Mouse (Mus musculus) neural tube, embryonic 11.5 days (tissue): ENCODE results near the gene Rnf183. TPM values are rescaled to one million over a fixed set of nuclear protein-coding genes. Genes with fewer than 3 reads are reported as not detected.

Experiments
- ATAC-seq: fragments of 200-750 bp; cut with Nextera tagmentation; 2 replicates; pipeline ENCODE4 v1.8.0; 2017; ENCODE audit warnings: moderate number of reproducible peaks, mild to moderate bottlenecking, moderate TSS enrichment, moderate library complexity; ENCODE audit not compliant: insufficient read depth, low FRiP score, low TSS enrichment
- DNase-seq: peaks from one replicate; pipeline ENCODE4 v3.0.0-alpha.2; 2015; ENCODE audit warnings: low spot score
- H3K27ac ChIP-seq: fragments of 300-500 bp; sonication (generic); 2 replicates; pipeline ENCODE4 v1.5.1; 2014; ENCODE audit warnings: low read depth, mild to moderate bottlenecking, low read length
- H3K27me3 ChIP-seq: fragments of 300-500 bp; sonication (generic); 2 replicates; pipeline ENCODE4 v1.6.1; 2014; ENCODE audit warnings: mild to moderate bottlenecking, low read length, mixed read lengths; ENCODE audit not compliant: control insufficient read depth, insufficient read depth
- H3K36me3 ChIP-seq: fragments of 300-500 bp; sonication (generic); 2 replicates; pipeline ENCODE4 v1.6.1; 2014; ENCODE audit warnings: mild to moderate bottlenecking, low read length, moderate library complexity, mixed read lengths; ENCODE audit not compliant: control insufficient read depth, insufficient read depth
- H3K4me1 ChIP-seq: fragments of 300-500 bp; sonication (generic); 2 replicates; pipeline ENCODE4 v1.6.1; 2014; ENCODE audit warnings: low read length, mixed read lengths; ENCODE audit not compliant: control insufficient read depth, insufficient read depth
- H3K4me2 ChIP-seq: fragments of 300-500 bp; sonication (generic); 2 replicates; pipeline ENCODE4 v1.6.1; 2014; ENCODE audit warnings: low read depth, mild to moderate bottlenecking, moderate library complexity
- H3K4me3 ChIP-seq: fragments of 300-500 bp; sonication (generic); 2 replicates; pipeline ENCODE4 v1.5.1; 2014; ENCODE audit warnings: low read depth, low read length
- H3K9ac ChIP-seq: fragments of 300-500 bp; sonication (generic); 2 replicates; pipeline ENCODE4 v1.6.1; 2014; ENCODE audit warnings: mild to moderate bottlenecking, low read length
- H3K9me3 ChIP-seq: fragments of 300-500 bp; sonication (generic); 2 replicates; pipeline ENCODE4 v1.6.1; 2016; ENCODE audit warnings: low read length; ENCODE audit not compliant: control insufficient read depth
- WGBS: fragments of 180-500 bp; shearing (Covaris S2); extraction: QIAGEN DNeasy Blood & Tissue Kit; methylation state at CpG from one replicate; pipeline ENCODE4 v1.1.7; 2014; 5-methylcytosine and 5-hydroxymethylcytosine counted together
- polyA plus RNA-seq: library from polyadenylated mRNA; unstranded; fragments of >200 nt; fragmentation: Nextera tagmentation; extraction: Ambion mirVana; gene quantifications from 2 replicates; pipeline ENCODE4 v1.2.1, GENCODE M21; 2014

Rnf183 gene
- polyA plus RNA-seq, 1 experiment from 2014 or later: not detected

DNA sequence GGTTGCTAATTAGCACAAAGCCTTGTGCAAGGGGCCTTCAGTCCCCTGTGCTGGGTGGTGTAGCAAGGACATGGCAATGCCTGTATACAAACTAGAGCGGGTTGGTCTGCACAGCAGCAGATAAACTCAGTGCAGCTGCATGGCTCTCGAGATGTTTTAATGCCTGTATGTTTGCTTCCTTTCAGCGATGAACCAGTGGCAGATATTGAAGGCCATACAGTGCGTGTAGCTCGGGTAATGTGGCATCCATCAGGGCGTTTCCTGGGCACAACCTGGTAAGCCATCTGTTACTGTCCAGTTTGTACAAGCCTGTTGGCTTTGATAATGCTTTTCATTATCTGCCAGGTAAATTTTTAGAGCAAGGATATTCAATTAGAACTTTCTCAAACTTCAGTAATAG, 16.0 kb downstream of the Rnf183 start:
- Histone ChIP-seq H3K36me3 (peaks cover 31% of the 10 kb centered on the region), H3K9ac (no peak overlapping the region)
- no peak for ATAC-seq

DNA sequence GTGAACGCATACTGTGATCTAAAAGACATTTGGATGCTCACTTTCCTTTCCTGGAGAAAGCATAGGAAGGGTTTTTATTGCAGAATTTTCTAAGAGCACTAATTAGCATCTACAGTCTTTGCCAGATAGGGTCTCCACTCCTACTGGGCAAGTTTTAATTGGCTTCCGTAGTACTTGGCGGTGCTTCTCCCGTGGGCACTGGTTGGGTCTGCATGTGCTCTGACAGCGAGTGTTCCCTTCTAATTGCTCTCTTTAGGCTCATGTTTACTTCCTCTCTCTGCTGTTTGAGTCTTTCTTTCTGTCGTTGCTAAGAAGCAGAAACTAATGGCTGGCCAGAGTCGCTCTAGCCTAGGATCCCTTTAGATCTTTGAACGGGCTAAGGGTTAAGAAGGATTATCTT, 16.6 kb downstream of the Rnf183 start:
- ATAC-seq (no peak), DNase-seq (no peak)
- Histone ChIP-seq H3K36me3 (peaks cover 29% of the 10 kb centered on the region), H3K4me3 (no peak overlapping the region), H3K27me3 (no peaks in the 10 kb centered on the region), H3K9ac (no peak overlapping the region), H3K4me2 (no peak overlapping the region), H3K9me3 (no peaks in the 10 kb centered on the region), H3K4me1 (no peaks in the 10 kb centered on the region), H3K27ac (no peak overlapping the region)
- 94% methylated on average over 8 of the region's 8 CpGs for WGBS

More for the DNA sequence above, 16.0 kb downstream of the Rnf183 start:
- DNase-seq: no peak
- H3K27me3 ChIP-seq: no peaks in the 10 kb centered on the region
- no peak overlapping the region for H3K27ac ChIP-seq
- no peak overlapping the region for H3K4me2 ChIP-seq
- WGBS: 96% methylated on average over 6 of the region's 6 CpGs
- H3K9me3 ChIP-seq: no peaks in the 10 kb centered on the region
- no peaks in the 10 kb centered on the region for H3K4me1 ChIP-seq
- H3K4me3 ChIP-seq: no peak overlapping the region

DNA sequence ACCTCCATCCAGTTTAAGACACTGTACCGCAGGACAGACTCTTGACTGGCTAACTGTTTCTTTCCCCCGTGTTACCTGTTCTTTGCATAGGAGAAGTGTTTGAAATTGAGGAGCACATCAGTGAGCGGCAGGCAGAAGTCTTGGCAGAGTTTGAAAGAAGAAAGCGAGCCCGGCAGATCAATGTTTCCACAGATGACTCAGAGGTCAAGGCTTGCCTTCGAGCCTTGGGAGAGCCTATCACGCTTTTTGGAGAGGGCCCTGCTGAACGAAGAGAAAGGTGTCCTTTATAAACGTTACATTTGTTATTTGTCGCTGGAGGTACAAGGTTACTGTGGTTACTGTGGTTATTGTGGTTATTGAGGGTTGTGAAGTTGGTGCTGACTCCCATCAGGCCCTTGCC, 23.4 kb downstream of the Rnf183 start:
- ATAC-seq (no peak), DNase-seq (no peak)
- H3K4me1 ChIP-seq: no peaks in the 10 kb centered on the region; the same call in none of the 2 replicates
- no peaks in the 10 kb centered on the region for H3K9me3 ChIP-seq
- no peaks in the 10 kb centered on the region for H3K27me3 ChIP-seq
- no peak overlapping the region for H3K4me3 ChIP-seq
- no peak overlapping the region for H3K4me2 ChIP-seq
- H3K36me3 ChIP-seq: peaks cover 3% of the 10 kb centered on the region
- no peak overlapping the region for H3K27ac ChIP-seq
- no peak overlapping the region for H3K9ac ChIP-seq
- 94% methylated on average over 10 of the region's 10 CpGs for WGBS

DNA sequence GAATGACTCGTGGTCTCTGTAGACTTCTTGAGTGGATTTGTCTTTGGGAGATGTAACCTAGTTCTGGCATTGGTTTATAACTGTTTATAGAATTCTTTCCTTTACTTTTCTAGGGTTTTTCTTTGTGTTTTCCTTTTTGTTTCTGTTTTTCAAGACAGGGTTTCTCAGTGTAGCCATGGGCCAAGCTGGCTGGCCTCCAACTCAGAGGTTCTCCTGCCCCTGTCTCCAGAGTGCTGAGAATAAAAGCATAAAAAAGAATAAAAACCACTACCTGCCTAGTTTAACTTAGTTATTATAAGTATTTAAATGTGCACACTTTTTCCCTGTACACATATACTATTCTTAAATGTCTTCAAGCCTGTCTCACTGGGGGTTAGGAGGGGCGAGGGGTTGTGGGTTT, 24.7 kb downstream of the Rnf183 start:
- no peak overlapping the region for H3K9ac ChIP-seq
- H3K4me1 ChIP-seq: no peaks in the 10 kb centered on the region; the same call in none of the 2 replicates
- peaks cover 3% of the 10 kb centered on the region for H3K36me3 ChIP-seq
- H3K4me2 ChIP-seq: peak overlapping the region; percentile 62; the same call in 1 of the 2 replicates
- no peaks in the 10 kb centered on the region for H3K9me3 ChIP-seq
- no peak overlapping the region for H3K4me3 ChIP-seq
- H3K27me3 ChIP-seq: no peaks in the 10 kb centered on the region
- DNase-seq (no peak), ATAC-seq (no peak)
- WGBS: 90% methylated on average over 2 of the region's 2 CpGs
- no peak overlapping the region for H3K27ac ChIP-seq

DNA sequence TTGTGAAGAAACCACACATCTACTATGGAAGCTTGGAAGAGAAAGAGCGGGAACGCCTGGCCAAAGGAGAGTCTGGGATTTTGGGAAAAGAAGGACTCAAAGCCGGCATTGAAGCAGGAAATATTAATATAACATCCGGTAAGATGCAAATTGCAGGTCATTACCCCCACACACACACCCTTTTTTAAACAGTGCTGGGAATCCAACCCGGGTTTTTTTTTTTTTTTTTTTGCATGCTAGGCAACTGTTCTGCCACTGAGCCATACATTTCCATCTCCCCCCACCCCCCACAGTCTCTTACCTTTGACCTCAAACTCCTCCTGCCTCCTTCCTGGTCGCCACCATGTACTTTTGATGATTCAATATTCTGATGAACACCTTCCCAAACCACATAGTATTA, 25.4 kb downstream of the Rnf183 start:
- H3K36me3 ChIP-seq: peaks cover 3% of the 10 kb centered on the region; the same call in 1 of the 2 replicates
- no peak overlapping the region for H3K27ac ChIP-seq
- 39% methylated on average over 6 of the region's 6 CpGs for WGBS
- DNase-seq: no peak
- no peaks in the 10 kb centered on the region for H3K9me3 ChIP-seq
- peak overlapping the region; percentile 83 for H3K9ac ChIP-seq
- H3K4me1 ChIP-seq: no peaks in the 10 kb centered on the region; the same call in none of the 2 replicates
- peak overlapping the region; percentile 78 for H3K4me3 ChIP-seq
- no peak for ATAC-seq
- H3K27me3 ChIP-seq: no peaks in the 10 kb centered on the region
- H3K4me2 ChIP-seq: peak overlapping the region; percentile 62

DNA sequence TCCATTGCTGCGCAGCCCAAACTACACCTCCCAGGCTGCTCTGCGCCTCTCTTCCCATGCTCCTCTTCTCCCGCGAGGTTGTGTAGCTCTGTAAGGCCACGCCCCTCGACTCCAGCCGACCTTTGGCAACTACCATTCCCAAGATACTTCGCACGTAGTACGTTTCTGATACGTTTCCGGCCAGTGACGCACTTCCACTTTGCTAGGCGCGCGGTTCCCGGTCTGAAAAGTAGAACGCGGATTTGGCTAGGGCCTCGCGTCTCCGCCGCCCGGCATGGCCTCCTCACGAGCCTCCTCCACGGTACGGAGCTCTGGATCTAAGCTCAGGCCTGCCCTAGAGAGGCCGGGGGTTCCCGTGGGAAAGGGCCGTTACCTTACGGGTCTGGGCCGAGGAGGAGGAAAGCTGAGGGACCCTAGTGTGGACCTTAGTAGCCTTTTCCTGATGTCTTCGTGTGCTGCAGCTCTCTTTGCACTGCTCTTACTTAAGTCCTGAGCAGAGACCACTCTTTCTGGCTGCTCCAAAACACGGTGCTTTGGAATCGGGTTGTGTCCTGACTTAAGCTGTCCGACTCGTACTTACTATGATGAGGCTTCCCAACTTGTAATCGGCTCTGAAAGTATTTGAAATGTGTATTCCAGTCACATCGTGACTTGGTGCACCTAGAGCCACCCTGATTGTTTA, 26.3 kb downstream of the Rnf183 start, which contains the start of the genes Cdc26 and Prpf4:
Gene Cdc26 (minus strand): TSS at position 42 of the 682 bp plus-strand sequence.
Gene Prpf4 (plus strand): TSS at position 197 of the 682 bp plus-strand sequence.
- Histone ChIP-seq H3K4me1 (no peaks in the 10 kb centered on the region; the same call in none of the 2 replicates), H3K9me3 (no peaks in the 10 kb centered on the region), H3K9ac (peak within 1 kb of the TSS; percentile 83), H3K36me3 (0 out of 2 replicates have a peak, but pooled peaks cover 3% of the 10 kb centered on the region), H3K4me3 (peak within 1 kb of the TSS; percentile 78), H3K27me3 (no peaks in the 10 kb centered on the region), H3K27ac (peak within 1 kb of the TSS; percentile 73), H3K4me2 (peak within 1 kb of the TSS; percentile 62)
- DNase-seq (peak; percentile 97), ATAC-seq (peak; percentile 99)
- WGBS: under 1% methylated on average over 39 of the region's 39 CpGs

DNA sequence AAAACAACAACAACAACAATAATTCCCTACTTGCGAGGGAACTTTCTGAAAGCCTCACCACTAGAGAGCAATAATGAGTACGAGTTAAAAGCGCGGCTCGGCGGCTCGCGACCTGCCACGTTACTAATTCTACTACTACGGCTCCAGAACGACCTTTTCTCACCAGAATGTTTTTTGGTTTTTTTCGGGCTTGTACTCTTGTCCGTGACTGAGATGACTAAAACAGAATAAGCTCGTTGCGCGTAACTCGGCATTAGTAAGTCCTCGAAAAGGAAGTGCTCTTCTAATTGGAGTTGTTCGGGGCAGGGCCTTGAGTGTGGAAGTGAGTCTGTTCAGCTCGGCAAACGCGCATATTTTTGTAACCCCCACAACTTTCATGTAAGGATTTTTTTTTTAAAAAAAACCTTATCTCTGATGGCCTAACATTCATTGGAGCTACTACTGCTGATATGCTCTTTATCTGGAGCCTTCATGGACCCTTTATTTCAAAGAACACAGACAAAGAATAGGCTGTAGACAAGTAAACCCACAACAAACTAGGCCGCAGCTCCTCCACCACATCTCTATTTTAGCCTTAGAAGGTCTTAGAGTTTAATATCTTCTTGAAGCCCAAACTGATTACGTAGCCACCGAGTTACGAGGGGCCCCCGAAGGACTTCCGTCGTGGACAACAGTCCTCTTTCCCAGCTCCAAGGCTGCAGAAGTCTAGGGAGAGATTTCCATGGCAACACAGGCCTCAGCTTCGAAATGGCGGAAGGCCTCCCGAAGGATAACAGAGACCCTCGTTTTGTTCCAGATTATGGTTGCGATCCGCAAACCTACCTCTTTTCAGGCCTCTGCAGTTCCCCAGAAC, 27.1 kb downstream of the Rnf183 start:
- peak; percentile 63 for ATAC-seq
- no peaks in the 10 kb centered on the region for H3K27me3 ChIP-seq
- H3K9ac ChIP-seq: peak overlapping the region; percentile 79
- WGBS: under 1% methylated on average over 35 of the region's 35 CpGs
- no peaks in the 10 kb centered on the region for H3K9me3 ChIP-seq
- peak; percentile 71 for DNase-seq
- no peaks in the 10 kb centered on the region; the same call in none of the 2 replicates for H3K4me1 ChIP-seq
- H3K27ac ChIP-seq: no peak overlapping the region
- H3K4me3 ChIP-seq: peak overlapping the region; percentile 78
- H3K4me2 ChIP-seq: peak overlapping the region; percentile 40
- H3K36me3 ChIP-seq: no peaks in the 10 kb centered on the region

DNA sequence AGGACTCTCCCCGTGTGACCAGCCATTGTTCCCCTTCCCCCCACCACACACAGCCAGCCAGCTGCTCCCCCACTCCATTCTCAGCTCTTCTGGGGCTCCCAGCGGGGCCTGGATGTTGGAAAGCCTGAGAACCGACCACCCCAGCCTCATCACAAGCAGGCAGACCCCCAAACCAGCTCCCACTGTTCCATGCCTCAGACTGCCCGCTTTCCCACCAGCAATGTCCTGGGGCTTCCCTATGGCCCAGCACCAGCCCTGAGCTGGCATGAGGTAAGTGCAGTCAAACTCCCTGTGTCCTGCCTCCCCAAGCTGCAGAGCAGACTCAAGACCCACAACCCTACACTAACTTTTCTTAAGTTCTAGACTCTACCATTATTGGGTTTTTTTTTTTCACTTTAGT, 28.9 kb downstream of the Rnf183 start:
- Histone ChIP-seq H3K4me3 (no peak overlapping the region), H3K9ac (no peak overlapping the region), H3K27ac (no peak overlapping the region), H3K36me3 (peaks cover 6% of the 10 kb centered on the region), H3K4me2 (no peak overlapping the region), H3K9me3 (no peaks in the 10 kb centered on the region), H3K4me1 (no peaks in the 10 kb centered on the region; the same call in none of the 2 replicates), H3K27me3 (no peaks in the 10 kb centered on the region)
- DNase-seq (no peak), ATAC-seq (no peak)
- WGBS: 89% methylated on average over 4 of the region's 4 CpGs
